16 mouse cellular contexts compared by ENCODE assay signal in the genomic region with DNA sequence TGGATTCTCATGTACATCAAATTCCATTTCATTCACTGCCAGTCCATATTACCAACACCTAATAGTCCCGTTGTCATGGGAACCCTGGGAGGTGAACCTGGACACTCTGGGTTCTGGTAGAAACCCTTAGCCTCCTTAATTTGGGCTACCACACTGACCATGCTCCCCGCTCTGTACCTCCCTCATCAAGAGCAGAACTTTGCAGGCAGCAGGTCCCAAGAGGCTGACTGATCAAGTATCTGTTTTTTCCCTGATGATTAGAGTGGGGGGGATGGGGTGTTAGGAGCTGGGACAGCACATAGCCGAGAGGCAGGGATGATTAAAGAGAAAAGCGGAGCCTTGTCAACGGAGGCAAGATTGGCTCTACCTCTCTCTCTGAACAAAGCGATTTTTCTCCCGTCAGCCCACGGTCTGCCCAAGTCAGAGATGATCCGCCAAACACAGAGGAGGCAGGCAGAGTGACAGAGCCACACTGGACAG. TPM values are rescaled to one million over a fixed set of nuclear protein-coding genes. Genes with fewer than 3 reads are reported as not detected.
DNase-seq lines count a peak whose midpoint lies in the region; ATAC-seq and TF ChIP-seq lines count a peak whose summit lies in the region.
"Had no signal": no experiment of that assay in that cellular context is flagged by ENCODE, and none has a peak within 500 bp of the region (broad histone marks: within the 10 kb centered on the region; RNA-seq: fewer than 3 reads in every experiment).

No protein-coding gene starts in this region.

- H3K4me2 ChIP-seq in forebrain, embryonic 12.5 days, result no peak overlapping the region
- H3K4me2 ChIP-seq in forebrain, embryonic 15.5 days (replicated peaks), result no peak overlapping the region
- peak overlapping the region; percentile 16; the same call in 1 of the 2 replicates for H3K4me2 ChIP-seq in hindbrain, embryonic 13.5 days
- H3K4me2 ChIP-seq in midbrain, embryonic 13.5 days (replicated peaks), result no peak overlapping the region; the same call in 1 of the 2 replicates
- H3K4me2 ChIP-seq: heart, embryonic 13.5 days; liver, embryonic 13.5 days had no signal

- no peak overlapping the region for H3K4me3 ChIP-seq in forebrain, embryonic 12.5 days (replicated peaks)
- H3K4me3 ChIP-seq in forebrain, embryonic 15.5 days, result no peak overlapping the region
- no peak overlapping the region for H3K4me3 ChIP-seq in hindbrain, embryonic 13.5 days
- H3K4me3 ChIP-seq in midbrain, embryonic 13.5 days (replicated peaks), result no peak overlapping the region
- no peak overlapping the region for H3K4me3 ChIP-seq in kidney, adult 2 months (ENCODE audit: insufficient read depth, low read depth, low read length)
- H3K4me3 ChIP-seq: heart, embryonic 13.5 days; left cerebral cortex, adult 2 months; liver, embryonic 13.5 days had no signal

- 62% methylated on average over 9 of the region's 9 CpGs for WGBS in forebrain, embryonic 12.5 days
- 67% methylated on average over 9 of the region's 9 CpGs for WGBS in forebrain, embryonic 15.5 days
- WGBS in hindbrain, embryonic 13.5 days, result 43% methylated on average over 9 of the region's 9 CpGs
- WGBS in midbrain, embryonic 13.5 days, result 53% methylated on average over 9 of the region's 9 CpGs
- 76% methylated on average over 9 of the region's 9 CpGs for WGBS in kidney, adult 2 months

- peak; percentile 68 for DNase-seq in retina, postnatal 1 day
- no peak for DNase-seq in kidney, postnatal 14 days
- DNase-seq in kidney, adult 2 months, result no peak
- DNase-seq: B cell, adult 2 months; cerebellum, postnatal 25 days; gastrocnemius, postnatal 36 days; heart, postnatal 4 days; liver, embryonic 13.5 days; spleen, adult 18-20 months; thymus, postnatal 36 days had no signal

- no peaks in the 10 kb centered on the region for H3K9me3 ChIP-seq in forebrain, embryonic 12.5 days
- no peaks in the 10 kb centered on the region for H3K9me3 ChIP-seq in forebrain, embryonic 15.5 days
- no peaks in the 10 kb centered on the region for H3K9me3 ChIP-seq in hindbrain, embryonic 13.5 days
- no peaks in the 10 kb centered on the region for H3K9me3 ChIP-seq in midbrain, embryonic 13.5 days
- H3K9me3 ChIP-seq: heart, embryonic 13.5 days; liver, embryonic 13.5 days had no signal

- peak; percentile 59 for ATAC-seq in forebrain, embryonic 12.5 days (ENCODE audit: low FRiP score)
- no peak for ATAC-seq in forebrain, embryonic 15.5 days (replicated peaks)
- peak; percentile 41 for ATAC-seq in hindbrain, embryonic 13.5 days (ENCODE audit: low FRiP score)
- ATAC-seq in midbrain, embryonic 13.5 days, result peak; percentile 66

- H3K27me3 ChIP-seq in forebrain, embryonic 12.5 days, result no peaks in the 10 kb centered on the region
- no peaks in the 10 kb centered on the region for H3K27me3 ChIP-seq in forebrain, embryonic 15.5 days
- H3K27me3 ChIP-seq in hindbrain, embryonic 13.5 days, result 0 out of 2 replicates have a peak, but pooled peaks cover 3% of the 10 kb centered on the region
- no peaks in the 10 kb centered on the region for H3K27me3 ChIP-seq in midbrain, embryonic 13.5 days
- no peaks in the 10 kb centered on the region for H3K27me3 ChIP-seq in kidney, adult 2 months (replicated peaks; ENCODE audit: control insufficient read depth, insufficient read depth, low read length)
- H3K27me3 ChIP-seq: liver, embryonic 13.5 days had no signal

- peak overlapping the region; percentile 59 for H3K27ac ChIP-seq in forebrain, embryonic 12.5 days
- H3K27ac ChIP-seq in forebrain, embryonic 15.5 days (replicated peaks), result no peak overlapping the region
- H3K27ac ChIP-seq in hindbrain, embryonic 13.5 days, result peak overlapping the region; percentile 81
- peak overlapping the region; percentile 83 for H3K27ac ChIP-seq in midbrain, embryonic 13.5 days
- H3K27ac ChIP-seq in kidney, adult 2 months (ENCODE audit: insufficient read depth, low read depth, low read length), result no peak overlapping the region
- H3K27ac ChIP-seq: heart, embryonic 13.5 days; left cerebral cortex, adult 2 months; liver, embryonic 13.5 days had no signal

- TF ChIP-seq CTCF in kidney, adult 2 months (conservative IDR thresholded peaks at IDR 0.05; ENCODE audit: insufficient read depth, insufficient read length, low read depth, low read length), result no peak

- no peak for TF ChIP-seq POLR2A in kidney, adult 2 months (IDR thresholded peaks at IDR 0.05; ENCODE audit: low read depth, low read length)

- H3K4me1 ChIP-seq in forebrain, embryonic 12.5 days, result peaks cover 45% of the 10 kb centered on the region
- H3K4me1 ChIP-seq in forebrain, embryonic 15.5 days, result peaks cover 26% of the 10 kb centered on the region
- H3K4me1 ChIP-seq in hindbrain, embryonic 13.5 days (replicated peaks), result peaks cover 64% of the 10 kb centered on the region
- H3K4me1 ChIP-seq in midbrain, embryonic 13.5 days (replicated peaks), result peaks cover 63% of the 10 kb centered on the region
- H3K4me1 ChIP-seq in kidney, adult 2 months (ENCODE audit: control insufficient read depth, insufficient read depth, low read length), result no peaks in the 10 kb centered on the region

- H3K36me3 ChIP-seq in forebrain, embryonic 12.5 days (replicated peaks), result no peaks in the 10 kb centered on the region
- H3K36me3 ChIP-seq in forebrain, embryonic 15.5 days, result no peaks in the 10 kb centered on the region
- H3K36me3 ChIP-seq in hindbrain, embryonic 13.5 days, result no peaks in the 10 kb centered on the region
- no peaks in the 10 kb centered on the region for H3K36me3 ChIP-seq in midbrain, embryonic 13.5 days
- no peaks in the 10 kb centered on the region for H3K36me3 ChIP-seq in kidney, adult 2 months (ENCODE audit: control insufficient read depth, insufficient read depth, low read length)
- H3K36me3 ChIP-seq: heart, embryonic 13.5 days; liver, embryonic 13.5 days had no signal

- H3K9ac ChIP-seq in forebrain, embryonic 12.5 days, result no peak overlapping the region
- H3K9ac ChIP-seq in forebrain, embryonic 15.5 days (replicated peaks), result no peak overlapping the region
- H3K9ac ChIP-seq in hindbrain, embryonic 13.5 days, result no peak overlapping the region
- no peak overlapping the region for H3K9ac ChIP-seq in midbrain, embryonic 13.5 days (replicated peaks)
- H3K9ac ChIP-seq: heart, embryonic 13.5 days; liver, embryonic 13.5 days had no signal

RNA-seq across cellular contexts. Expression of a gene that starts 26.5 kb away (rescaled TPM):
- 0.09 TPM in 1 of 2 replicates, not detected in the other for polyA plus RNA-seq in forebrain, embryonic 12.5 days (2016; fragmentation: Nextera tagmentation; extraction: Ambion mirVana)
- polyA plus RNA-seq in forebrain, embryonic 15.5 days (2015; fragmentation: Nextera tagmentation; extraction: Ambion mirVana), result 0.06 TPM in 1 of 2 replicates, not detected in the other
- polyA plus RNA-seq in hindbrain, embryonic 13.5 days (2015; fragmentation: Nextera tagmentation; extraction: Ambion mirVana), result not detected in 2 replicates
- 0.09 and 0.13 TPM in 2 replicates for polyA plus RNA-seq in midbrain, embryonic 13.5 days (2015; fragmentation: Nextera tagmentation; extraction: Ambion mirVana)
- polyA plus RNA-seq in kidney, adult 2 months (2012; rRNA removed), result 0.05 TPM in 1 of 2 replicates, not detected in the other
- polyA plus RNA-seq: liver, embryonic 13.5 days had no signal

Comparison
In these comparisons a context has a peak if more than half of its experiments do, and no peak if none do; other contexts are left out.
1. H3K27ac ChIP-seq: peak in forebrain, embryonic 12.5 days (single experiment), hindbrain, embryonic 13.5 days (single experiment) and midbrain, embryonic 13.5 days (single experiment); none in forebrain, embryonic 15.5 days (single experiment) and kidney, adult 2 months (single experiment).